Mouse (Mus musculus) small intestine, adult 10 weeks (tissue): ENCODE data around the gene Fbf1. TPM values are rescaled to one million over a fixed set of nuclear protein-coding genes. Genes with fewer than 3 reads are reported as not detected.

Experiments
- polyA plus RNA-seq: library from polyadenylated mRNA; stranded (reverse); fragments of 350-450 nt; fragmentation: Illumina TruSeq; extraction: RNeasy Lipid Tissue Mini Kit (QIAGEN cat#74804); gene quantifications from one replicate; pipeline ENCODE4 v1.2.3, GENCODE M21; 2014; ENCODE audit warnings: low replicate concordance

Gene Fbf1
- polyA plus RNA-seq = 2.9 TPM

DNA sequence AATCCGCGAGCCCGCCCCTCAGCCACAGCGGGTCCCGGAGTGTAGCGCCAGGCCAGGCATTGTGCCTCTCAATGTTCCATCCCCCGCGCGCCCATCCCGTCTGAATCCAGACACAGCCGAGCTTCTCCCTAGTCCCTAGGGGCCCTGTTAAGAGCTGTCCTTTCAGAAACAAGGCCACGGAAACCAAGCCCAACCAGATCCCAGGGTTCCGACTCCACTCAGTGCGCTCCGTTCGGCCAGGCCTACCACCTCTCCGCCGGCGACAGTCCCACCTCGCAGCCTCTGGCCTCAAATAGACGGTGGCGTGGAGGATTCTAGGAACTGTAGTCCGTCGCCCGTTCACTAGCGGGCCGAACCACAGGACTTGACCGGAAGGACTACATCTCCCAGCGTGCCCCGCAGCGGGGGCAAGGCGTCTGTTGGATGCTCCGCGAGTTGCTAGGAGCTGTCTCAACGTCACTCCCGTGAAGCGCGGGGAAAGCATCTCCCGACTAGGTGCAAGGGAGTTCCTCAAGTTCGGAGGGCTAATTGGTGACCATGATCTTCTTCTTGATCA is at the start of gene Fbf1:
Gene Fbf1 (minus strand): TSS at position 283 of the 556 bp plus-strand sequence.

DNA sequence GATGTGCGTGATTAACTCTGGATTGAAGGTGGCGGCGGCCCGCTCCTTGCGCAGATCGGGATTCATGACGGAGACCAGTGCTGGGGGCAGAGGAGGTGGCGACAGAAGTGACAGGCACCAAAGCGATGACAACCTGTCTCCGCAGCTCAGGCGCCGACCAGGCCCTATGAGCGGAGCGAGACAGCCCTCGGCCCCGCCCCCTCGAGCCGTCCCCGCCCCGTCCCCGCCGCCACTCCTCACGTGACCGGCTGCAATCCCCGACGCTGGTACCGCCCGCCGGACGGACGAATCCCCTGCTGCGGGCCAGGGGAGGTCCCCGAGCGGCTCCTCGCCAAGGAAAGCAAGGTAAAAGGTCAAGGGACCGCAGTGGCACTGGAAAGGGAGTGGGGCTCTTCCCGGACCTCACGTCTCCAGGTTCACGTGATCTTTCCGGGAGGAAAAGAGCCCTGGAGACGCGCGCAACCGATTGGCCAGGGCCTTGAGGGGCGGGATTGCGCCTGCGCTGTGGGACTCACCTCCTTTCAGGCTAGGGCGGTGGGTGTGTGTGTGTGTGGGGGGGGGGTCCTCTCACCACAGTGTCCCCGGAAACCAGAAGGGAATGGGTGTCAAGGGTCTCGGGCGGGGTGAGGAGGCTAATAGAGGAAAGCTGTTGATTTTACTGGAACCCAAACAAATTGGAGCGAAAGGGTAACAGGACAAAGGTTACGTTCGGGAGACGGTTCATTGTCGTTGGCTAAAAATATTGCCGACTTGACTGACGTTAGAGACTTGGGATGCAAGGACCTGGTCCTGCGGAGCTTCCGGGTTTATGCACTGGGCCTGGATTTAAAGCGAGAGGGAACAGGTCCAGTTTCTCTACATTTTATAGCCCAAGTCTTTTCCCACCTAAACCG is 30.9 kb upstream of the Fbf1 start, which contains the start of the genes Ten1 and Acox1:
Gene Ten1 (plus strand): TSS at position 217 of the 893 bp plus-strand sequence.
Gene Acox1 (minus strand): TSS at position 407 of the 893 bp plus-strand sequence.

DNA sequence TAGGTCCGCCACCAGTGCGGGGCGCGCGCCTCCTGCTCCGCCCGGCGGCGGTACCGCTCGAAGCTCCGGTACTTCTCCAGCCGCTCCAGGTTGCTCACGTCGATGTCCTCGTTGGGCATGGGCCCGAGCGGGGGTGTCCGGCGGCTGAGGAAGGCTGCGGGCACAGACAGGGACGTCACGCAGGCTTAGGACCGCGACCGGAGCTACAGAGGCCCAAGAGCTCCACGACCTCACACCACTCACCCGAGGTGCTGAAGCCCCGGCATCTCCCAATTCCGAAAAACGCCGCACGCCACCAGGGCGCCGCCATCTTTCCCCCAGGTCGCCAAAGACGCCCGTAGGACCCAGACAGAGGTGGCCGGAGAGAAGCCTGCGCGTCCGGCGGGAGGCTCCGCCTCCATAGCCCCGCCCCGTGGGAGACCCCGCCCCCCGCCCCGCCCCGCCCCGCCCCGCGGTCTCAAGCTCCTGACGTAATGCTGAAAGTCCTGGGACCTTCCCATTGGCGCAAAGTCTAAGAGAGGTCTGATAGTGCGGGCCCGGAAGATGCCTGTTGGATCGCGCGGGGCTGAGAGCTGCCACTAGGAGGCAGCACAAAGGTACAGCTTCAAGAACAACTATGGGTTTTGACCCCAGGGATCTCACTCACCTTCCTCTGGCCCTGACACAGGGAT is 29.4 kb downstream of the Fbf1 start, which contains the start of gene Mrpl38:
Gene Mrpl38 (minus strand): TSS at position 401 of the 671 bp plus-strand sequence.

GRCm38 (mm10) chr11:116130488-116131205 is 37.3 kb downstream of the Fbf1 start, which contains the start of gene Trim65:
TSS of gene Trim65 (minus strand) at chr11:116131128.

DNA sequence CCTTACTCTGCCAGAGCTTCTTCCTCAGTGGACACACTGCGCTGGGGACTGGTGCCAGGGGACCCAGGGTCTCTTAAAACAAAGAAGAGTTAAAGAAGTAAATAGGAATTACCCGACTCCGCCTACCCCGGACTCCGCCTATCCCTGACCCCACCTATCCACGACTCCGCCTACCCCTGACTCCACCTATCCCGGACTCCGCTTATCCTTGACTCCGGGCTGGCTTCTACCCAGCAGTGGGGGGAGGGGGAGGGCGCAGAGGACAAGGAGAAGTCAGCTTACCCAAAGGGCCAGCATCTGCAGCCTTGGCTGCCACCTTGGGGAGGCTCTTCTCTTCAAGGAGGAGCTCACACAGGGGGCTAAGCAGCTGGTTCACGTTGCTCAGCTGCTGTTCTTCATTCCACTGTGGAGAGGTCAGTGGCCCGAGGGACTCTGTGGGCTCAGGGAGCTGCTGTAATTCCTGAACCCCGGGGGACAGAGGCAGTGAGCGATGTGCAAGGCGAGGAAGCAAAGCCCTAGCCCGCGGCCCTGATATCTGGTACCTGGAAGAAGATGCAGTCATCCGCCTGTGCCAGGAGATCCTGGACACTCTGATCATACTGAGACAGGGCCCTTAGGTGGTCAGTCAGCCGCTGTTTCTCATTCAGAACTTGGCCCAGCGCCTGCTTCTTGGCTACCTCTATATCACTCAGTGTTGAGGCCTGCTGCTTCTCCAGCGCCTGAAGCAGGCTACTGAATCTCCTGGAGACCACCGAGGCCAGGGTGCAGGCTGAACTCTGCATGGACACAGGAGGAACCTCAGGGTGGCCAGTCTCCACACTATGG is 40.6 kb downstream of the Fbf1 start, which contains the start of gene Trim47:
Gene Trim47 (minus strand): TSS at position 55 of the 825 bp plus-strand sequence.

Other genes starting within 250 kb of the Fbf1 start
- gene Sap30bp, start 234.9 kb downstream of the Fbf1 start, polyA plus RNA-seq = 2.9 TPM
- gene Recql5, start 234.7 kb downstream of the Fbf1 start, polyA plus RNA-seq = 1.3 TPM
- 0.26 TPM for gene Itgb4, start 193.5 kb downstream of the Fbf1 start, polyA plus RNA-seq
- not detected for gene Galk1, start 155.4 kb downstream of the Fbf1 start, polyA plus RNA-seq
- 1,105 TPM for gene H3f3b, start 140.2 kb downstream of the Fbf1 start, polyA plus RNA-seq
- gene Unk, start 137.8 kb downstream of the Fbf1 start, polyA plus RNA-seq = 1.2 TPM
- not detected for gene Unc13d, start 90.2 kb downstream of the Fbf1 start, polyA plus RNA-seq
- 15.3 TPM for gene Wbp2, start 81.2 kb downstream of the Fbf1 start, polyA plus RNA-seq
- gene Trim47, start 41.0 kb downstream of the Fbf1 start, polyA plus RNA-seq = 0.56 TPM
- gene Trim65, start 37.0 kb downstream of the Fbf1 start, polyA plus RNA-seq = 6.7 TPM
- gene Mrpl38, start 29.3 kb downstream of the Fbf1 start, polyA plus RNA-seq = 1.9 TPM
- 1.2 TPM for gene Ten1, start 30.7 kb upstream of the Fbf1 start, polyA plus RNA-seq
- 380 TPM for gene Acox1, start 30.9 kb upstream of the Fbf1 start, polyA plus RNA-seq
- gene Evpl, start 69.9 kb upstream of the Fbf1 start, polyA plus RNA-seq = not detected
- 4.7 TPM for gene Srp68, start 106.1 kb upstream of the Fbf1 start, polyA plus RNA-seq
- not detected for gene Galr2, start 112.8 kb upstream of the Fbf1 start, polyA plus RNA-seq
- 2.3 TPM for gene Exoc7, start 139.1 kb upstream of the Fbf1 start, polyA plus RNA-seq
- not detected for gene Foxj1, start 167.2 kb upstream of the Fbf1 start, polyA plus RNA-seq
- 0.26 TPM for gene Rnf157, start 244.9 kb upstream of the Fbf1 start, polyA plus RNA-seq